Mouse (Mus musculus): ENCODE measurements around the gene Lpp. TPM values are rescaled to one million over a fixed set of nuclear protein-coding genes. Genes with fewer than 3 reads are reported as not detected.
A peak's percentile ranks its signal among the peaks of the same experiment; 100 is the strongest.

The Lpp gene
- polyA plus RNA-seq, 1 experiment from 2014 or later, result 79.9 TPM

DNA sequence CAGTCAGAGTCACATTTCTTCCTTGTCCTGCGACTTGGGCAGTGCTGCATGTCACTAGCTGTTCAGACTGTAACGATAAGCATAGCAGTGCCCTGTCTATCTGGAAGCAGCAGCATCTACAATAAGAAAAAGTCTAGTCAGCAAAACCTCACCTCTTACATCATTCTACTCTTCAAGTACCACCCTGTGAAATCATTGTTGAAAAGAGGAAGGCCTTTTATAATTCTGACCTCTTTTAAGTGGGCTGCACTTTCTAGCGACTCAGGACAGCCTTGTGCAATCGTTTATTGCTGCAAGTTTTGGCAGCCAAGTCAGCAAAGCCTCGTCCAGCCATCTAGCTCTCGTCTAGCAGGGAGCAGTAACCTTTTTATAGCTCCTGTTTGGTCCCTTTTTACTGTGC is 498.1 kb downstream of the Lpp start:
- peak overlapping the region; percentile 12; the same call in 1 of the 2 replicates for H3K27ac ChIP-seq (ENCODE audit: low read depth)
- no peaks in the 10 kb centered on the region for H3K9me3 ChIP-seq (ENCODE audit: low read depth, low read length)
- peaks cover 7% of the 10 kb centered on the region; the same call in 1 of the 2 replicates for H3K4me1 ChIP-seq (ENCODE audit: insufficient read depth)
- H3K4me2 ChIP-seq, result no peak overlapping the region
- no peaks in the 10 kb centered on the region for H3K27me3 ChIP-seq (ENCODE audit: insufficient read depth, low read length)
- no peak overlapping the region for H3K4me3 ChIP-seq (ENCODE audit: low read depth, low read length)
- H3K9ac ChIP-seq, result no peak overlapping the region
- no peak for TF ChIP-seq CTCF (IDR thresholded peaks at IDR 0.05; ENCODE audit: low read depth)
- 31% methylated on average over 6 of the region's 6 CpGs for WGBS
- H3K36me3 ChIP-seq (ENCODE audit: insufficient read depth), result no peaks in the 10 kb centered on the region
- ATAC-seq (ENCODE audit: insufficient read depth), result peak; percentile 44; the same call in 1 of the 2 replicates
- peak; percentile 77 for DNase-seq

DNA sequence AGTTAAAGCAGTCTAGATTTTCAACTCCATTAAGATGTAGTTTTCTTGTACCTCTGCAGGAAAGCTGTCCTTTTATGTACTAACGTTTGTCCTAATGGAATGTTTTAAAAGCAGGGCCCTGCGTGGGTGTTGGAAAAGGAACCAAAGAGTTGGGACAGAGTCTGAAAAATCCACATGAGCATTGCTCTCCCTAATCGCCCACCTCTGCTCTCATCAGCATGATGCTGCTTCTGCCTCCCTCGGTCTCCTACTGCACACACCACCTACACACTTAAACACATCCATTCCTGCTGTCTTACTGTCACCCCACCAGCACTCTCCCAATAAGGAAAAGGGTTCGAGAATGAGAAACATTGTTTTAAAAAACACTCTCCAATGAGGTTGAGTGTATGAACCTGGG is 501.9 kb downstream of the Lpp start:
- TF ChIP-seq CTCF (IDR thresholded peaks at IDR 0.05; ENCODE audit: low read depth), result no peak
- no peak for ATAC-seq (ENCODE audit: insufficient read depth)
- Histone ChIP-seq H3K9me3 (ENCODE audit: low read depth, low read length) (no peaks in the 10 kb centered on the region), H3K36me3 (ENCODE audit: insufficient read depth) (no peaks in the 10 kb centered on the region), H3K4me2 (no peak overlapping the region), H3K27me3 (ENCODE audit: insufficient read depth, low read length) (no peaks in the 10 kb centered on the region), H3K4me1 (ENCODE audit: insufficient read depth) (peaks cover 10% of the 10 kb centered on the region), H3K9ac (no peak overlapping the region), H3K27ac (ENCODE audit: low read depth) (no peak overlapping the region), H3K4me3 (ENCODE audit: low read depth, low read length) (no peak overlapping the region)
- no peak for DNase-seq
- WGBS, result 74% methylated on average over 5 of the region's 5 CpGs

DNA sequence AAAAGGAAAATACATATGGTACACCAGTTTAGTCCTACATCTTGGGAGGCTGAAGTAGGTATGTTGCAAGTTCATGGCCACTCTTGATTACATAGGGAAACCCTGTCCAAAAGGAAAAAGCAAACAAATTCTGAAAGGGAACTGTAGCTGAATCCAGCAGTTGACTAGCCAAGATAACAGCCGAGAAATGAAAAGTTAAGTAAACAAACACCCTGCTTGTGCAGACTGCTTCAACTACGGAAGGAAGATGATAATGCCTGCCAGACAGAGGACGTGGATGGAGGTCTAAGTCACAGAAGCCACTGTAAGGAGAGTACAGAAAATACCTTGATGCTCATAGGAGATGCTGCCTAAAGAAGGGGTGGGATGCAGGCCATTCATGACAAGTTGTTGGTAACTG is 504.3 kb downstream of the Lpp start:
- WGBS, result 7% methylated on average over 3 of the region's 3 CpGs
- Histone ChIP-seq H3K4me1 (ENCODE audit: insufficient read depth) (peaks cover 26% of the 10 kb centered on the region), H3K36me3 (ENCODE audit: insufficient read depth) (no peaks in the 10 kb centered on the region), H3K9me3 (ENCODE audit: low read depth, low read length) (no peaks in the 10 kb centered on the region), H3K27me3 (ENCODE audit: insufficient read depth, low read length) (no peaks in the 10 kb centered on the region), H3K27ac (ENCODE audit: low read depth) (peak overlapping the region; percentile 56; the same call in 1 of the 2 replicates), H3K4me2 (no peak overlapping the region), H3K9ac (no peak overlapping the region), H3K4me3 (ENCODE audit: low read depth, low read length) (no peak overlapping the region)
- ATAC-seq (ENCODE audit: insufficient read depth) (peak; percentile 85), DNase-seq (peak; percentile 74)
- no peak for TF ChIP-seq CTCF (IDR thresholded peaks at IDR 0.05; ENCODE audit: low read depth)

DNA sequence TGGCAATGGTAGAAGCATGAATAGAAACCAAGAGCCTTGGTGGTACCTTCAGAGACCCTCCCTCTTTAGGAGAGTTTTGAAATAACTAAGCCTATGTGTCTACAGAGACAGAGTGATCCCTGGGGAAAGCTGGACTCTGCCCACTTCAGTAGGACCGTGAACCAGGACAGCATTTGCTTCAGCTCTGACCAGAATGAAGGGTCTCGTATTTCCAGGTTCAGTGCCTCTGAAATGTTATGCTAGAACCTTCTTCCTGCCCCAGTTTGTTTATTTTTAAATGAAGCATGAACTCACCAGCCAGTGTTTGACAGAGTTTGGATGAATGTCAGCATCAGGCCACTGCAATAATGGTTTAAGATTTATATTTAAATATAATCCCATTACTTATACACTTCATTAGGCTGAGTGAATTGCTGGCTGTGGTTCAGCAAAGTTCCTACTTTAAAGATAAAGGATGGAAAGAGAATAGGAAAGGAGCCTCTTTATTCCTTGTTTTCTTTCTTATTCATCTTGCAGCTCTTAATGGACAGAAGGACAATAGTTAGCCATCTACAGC is 507.0 kb downstream of the Lpp start:
- ATAC-seq (ENCODE audit: insufficient read depth), result peak; percentile 50; the same call in 1 of the 2 replicates

DNA sequence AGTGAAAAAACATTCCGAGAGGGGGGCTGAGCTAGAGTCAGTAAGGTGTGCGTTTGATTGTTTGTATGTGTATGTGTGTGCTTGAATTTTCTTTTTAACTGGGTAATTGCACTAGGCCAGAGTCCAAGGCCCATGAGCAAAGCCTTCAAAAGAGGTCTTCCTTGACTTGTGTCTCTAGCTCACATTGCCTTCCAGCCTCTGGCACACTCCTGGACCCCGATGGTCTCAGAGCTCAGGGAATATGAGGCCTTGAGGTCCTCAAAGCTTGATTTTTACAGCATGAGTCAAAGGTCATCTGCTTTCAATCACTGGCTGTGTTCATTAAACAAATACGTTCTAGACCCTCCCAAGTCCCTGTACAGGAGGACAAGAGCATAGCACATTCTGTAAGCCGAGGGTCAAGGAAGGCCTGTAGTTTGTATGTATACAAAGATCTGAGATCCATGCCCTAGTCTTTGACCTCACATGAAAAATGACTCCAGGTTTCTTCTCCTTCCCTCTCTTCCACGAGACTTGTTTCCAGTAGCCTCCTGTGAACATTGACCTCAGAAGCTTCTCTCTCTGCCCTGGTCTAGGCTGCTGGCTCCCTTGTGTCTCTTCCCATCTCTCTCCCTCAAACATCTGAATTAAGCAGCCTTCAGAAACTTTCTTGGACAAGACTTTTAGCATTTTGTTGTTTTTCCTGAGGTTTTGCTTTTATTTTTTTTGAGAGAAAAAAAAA is 508.0 kb downstream of the Lpp start:
- DNase-seq (no peak), ATAC-seq (ENCODE audit: insufficient read depth) (no peak)
- TF ChIP-seq CTCF (IDR thresholded peaks at IDR 0.05; ENCODE audit: low read depth), result no peak
- H3K4me3 ChIP-seq (ENCODE audit: low read depth, low read length), result no peak overlapping the region
- no peaks in the 10 kb centered on the region for H3K27me3 ChIP-seq (ENCODE audit: insufficient read depth, low read length)
- H3K27ac ChIP-seq (ENCODE audit: low read depth), result no peak overlapping the region
- WGBS, result 44% methylated on average over 6 of the region's 6 CpGs
- H3K4me1 ChIP-seq (ENCODE audit: insufficient read depth), result peaks cover 26% of the 10 kb centered on the region
- no peak overlapping the region for H3K9ac ChIP-seq
- no peaks in the 10 kb centered on the region for H3K9me3 ChIP-seq (ENCODE audit: low read depth, low read length)
- H3K36me3 ChIP-seq (ENCODE audit: insufficient read depth), result no peaks in the 10 kb centered on the region
- H3K4me2 ChIP-seq, result no peak overlapping the region

More for the DNA sequence above, 507.0 kb downstream of the Lpp start:
- H3K27me3 ChIP-seq (ENCODE audit: insufficient read depth, low read length), result no peaks in the 10 kb centered on the region
- 17% methylated on average over 2 of the region's 2 CpGs for WGBS
- no peak overlapping the region for H3K4me3 ChIP-seq (ENCODE audit: low read depth, low read length)
- no peak overlapping the region for H3K9ac ChIP-seq
- H3K9me3 ChIP-seq (ENCODE audit: low read depth, low read length), result no peaks in the 10 kb centered on the region
- H3K27ac ChIP-seq (ENCODE audit: low read depth), result peak overlapping the region; percentile 52; the same call in 1 of the 2 replicates
- TF ChIP-seq CTCF (IDR thresholded peaks at IDR 0.05; ENCODE audit: low read depth), result no peak
- no peaks in the 10 kb centered on the region for H3K36me3 ChIP-seq (ENCODE audit: insufficient read depth)
- 0 out of 2 replicates have a peak overlapping the region, but pooled peaks have one; percentile 18 for H3K4me2 ChIP-seq
- DNase-seq, result peak; percentile 76
- peaks cover 26% of the 10 kb centered on the region for H3K4me1 ChIP-seq (ENCODE audit: insufficient read depth)

DNA sequence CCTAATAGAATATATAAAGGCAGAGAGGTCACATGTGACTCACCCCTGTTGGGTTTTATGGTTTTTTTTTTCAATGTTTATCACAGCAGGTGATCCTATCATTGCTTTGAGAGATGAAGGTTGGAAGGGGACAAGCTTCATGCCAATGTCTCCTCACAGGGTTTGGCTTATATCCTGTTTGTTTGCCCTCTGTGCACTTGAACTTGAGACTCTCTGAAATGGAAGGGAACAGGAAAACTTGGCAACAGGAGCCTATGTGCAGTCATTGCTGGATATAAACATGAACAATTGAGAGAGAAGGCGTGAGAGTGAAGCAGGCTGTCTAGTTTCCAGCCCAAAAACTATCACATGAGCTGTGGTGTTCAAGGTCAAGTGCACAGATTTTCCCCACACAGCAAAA is 508.8 kb downstream of the Lpp start:
- ATAC-seq (ENCODE audit: insufficient read depth) (no peak), DNase-seq (peak; percentile 46)
- WGBS, result 59% methylated on average over 1 of the region's 1 CpGs
- H3K27ac ChIP-seq (ENCODE audit: low read depth), result no peak overlapping the region
- TF ChIP-seq CTCF (IDR thresholded peaks at IDR 0.05; ENCODE audit: low read depth), result no peak
- H3K9me3 ChIP-seq (ENCODE audit: low read depth, low read length), result no peaks in the 10 kb centered on the region
- H3K4me1 ChIP-seq (ENCODE audit: insufficient read depth), result peaks cover 26% of the 10 kb centered on the region
- H3K27me3 ChIP-seq (ENCODE audit: insufficient read depth, low read length), result no peaks in the 10 kb centered on the region
- no peaks in the 10 kb centered on the region for H3K36me3 ChIP-seq (ENCODE audit: insufficient read depth)
- H3K9ac ChIP-seq, result no peak overlapping the region
- H3K4me2 ChIP-seq, result no peak overlapping the region
- no peak overlapping the region for H3K4me3 ChIP-seq (ENCODE audit: low read depth, low read length)

DNA sequence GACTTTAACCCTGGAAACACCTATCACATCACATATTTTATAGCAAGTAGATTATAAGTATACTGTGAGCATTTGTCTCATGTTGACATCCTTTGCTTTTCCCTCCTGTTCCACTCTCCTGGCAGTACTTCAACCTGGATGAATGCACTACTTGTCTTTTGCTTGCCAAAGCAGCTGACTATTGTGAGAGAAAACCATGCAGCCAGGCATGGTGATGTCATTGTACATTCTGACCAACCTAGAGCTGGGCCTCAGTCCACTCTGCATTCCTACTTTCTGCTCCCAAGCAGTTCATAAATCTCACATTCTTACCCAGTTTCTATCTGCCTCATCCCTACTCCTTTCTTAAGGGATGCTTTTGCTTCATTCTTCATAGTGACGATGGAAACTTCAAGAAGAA is 515.6 kb downstream of the Lpp start:
- 50% methylated on average over 1 of the region's 1 CpGs for WGBS
- no peak for DNase-seq
- peak; percentile 31; the same call in 1 of the 2 replicates for ATAC-seq (ENCODE audit: insufficient read depth)
- Histone ChIP-seq H3K4me3 (ENCODE audit: low read depth, low read length) (no peak overlapping the region), H3K4me2 (no peak overlapping the region), H3K9ac (no peak overlapping the region), H3K36me3 (ENCODE audit: insufficient read depth) (no peaks in the 10 kb centered on the region), H3K4me1 (ENCODE audit: insufficient read depth) (peaks cover 6% of the 10 kb centered on the region; the same call in 1 of the 2 replicates), H3K27me3 (ENCODE audit: insufficient read depth, low read length) (no peaks in the 10 kb centered on the region), H3K9me3 (ENCODE audit: low read depth, low read length) (no peaks in the 10 kb centered on the region), H3K27ac (ENCODE audit: low read depth) (no peak overlapping the region)
- no peak for TF ChIP-seq CTCF (IDR thresholded peaks at IDR 0.05; ENCODE audit: low read depth)
